Comparison of ENCODE assay signal across 7 mouse cellular contexts in the genomic region with DNA sequence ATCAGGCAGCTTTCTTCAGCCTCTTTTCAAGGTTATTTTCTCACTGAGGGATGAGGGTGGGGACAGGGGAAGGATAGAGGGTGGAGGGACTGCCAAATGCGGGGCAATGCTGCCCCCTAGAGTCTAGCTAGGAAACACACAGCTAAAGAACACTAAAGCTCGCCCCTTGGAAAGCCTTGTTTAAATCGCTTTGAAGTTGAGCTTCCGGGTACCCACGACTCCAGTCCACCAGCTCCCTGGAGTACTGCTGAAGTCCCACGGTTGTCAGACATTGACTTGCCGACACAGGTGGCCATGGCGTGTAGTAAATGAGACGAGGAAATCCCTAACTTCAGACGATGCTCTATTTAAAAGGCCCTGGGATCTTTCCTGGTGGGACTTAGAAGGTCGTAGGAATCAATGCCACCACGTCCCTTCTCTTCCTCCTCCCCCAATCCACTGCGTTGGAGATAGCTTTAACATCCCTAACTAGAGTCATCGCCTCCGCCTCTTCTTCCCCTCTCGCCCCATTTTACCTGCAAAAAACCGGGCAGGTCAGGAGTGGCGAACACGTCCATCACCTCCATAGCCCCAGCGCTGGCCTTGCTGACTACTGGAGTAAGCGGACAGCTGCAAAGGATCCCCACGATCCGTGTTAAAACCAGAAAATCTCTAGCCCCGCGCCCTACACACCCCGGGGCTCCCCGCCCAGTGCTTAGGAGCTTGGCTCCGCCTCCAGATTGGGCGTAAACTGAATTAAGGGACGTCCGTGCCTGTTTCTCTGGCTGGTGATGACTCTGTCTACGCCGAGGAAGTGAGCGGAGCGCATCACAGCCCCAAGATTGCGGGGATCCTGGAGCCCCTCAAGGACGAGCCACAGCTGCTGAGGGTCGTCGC. TPM values are rescaled to one million over a fixed set of nuclear protein-coding genes. Genes with fewer than 3 reads are reported as not detected.
A peak's percentile ranks its signal among the peaks of the same experiment; 100 is the strongest.
DNase-seq lines count a peak whose midpoint lies in the region; ATAC-seq lines count a peak whose summit lies in the region.

No protein-coding gene starts in this region.

- H3K27me3 ChIP-seq in intestine, embryonic 16.5 days (replicated peaks; ENCODE audit: control insufficient read depth, insufficient read depth, low read length) = no peaks in the 10 kb centered on the region
- H3K27me3 ChIP-seq in midbrain, embryonic 11.5 days (ENCODE audit: control insufficient read depth, insufficient read depth, low read length) = no peaks in the 10 kb centered on the region

- 0 out of 2 replicates have a peak, but pooled peaks cover 2% of the 10 kb centered on the region for H3K36me3 ChIP-seq in intestine, embryonic 16.5 days (ENCODE audit: control insufficient read depth, insufficient read depth, low read length)
- H3K36me3 ChIP-seq in midbrain, embryonic 11.5 days (ENCODE audit: control insufficient read depth, insufficient read depth, low read length) = no peaks in the 10 kb centered on the region

- peak; percentile 74 for ATAC-seq in intestine, embryonic 16.5 days
- peak; percentile 43; the same call in 1 of the 2 replicates for ATAC-seq in midbrain, embryonic 11.5 days (ENCODE audit: low FRiP score)

- H3K4me1 ChIP-seq in intestine, embryonic 16.5 days (ENCODE audit: control insufficient read depth, insufficient read depth, low read length) = peaks cover 13% of the 10 kb centered on the region
- H3K4me1 ChIP-seq in midbrain, embryonic 11.5 days (ENCODE audit: control insufficient read depth, insufficient read depth, low read length) = peaks cover 13% of the 10 kb centered on the region

- peak overlapping the region; percentile 96 for H3K4me2 ChIP-seq in intestine, embryonic 16.5 days (ENCODE audit: low read depth, low read length)
- peak overlapping the region; percentile 99 for H3K4me2 ChIP-seq in midbrain, embryonic 11.5 days

- WGBS in intestine, embryonic 16.5 days = under 1% methylated on average over 39 of the region's 39 CpGs
- WGBS in midbrain, embryonic 11.5 days = under 1% methylated on average over 39 of the region's 39 CpGs

- H3K27ac ChIP-seq in intestine, embryonic 16.5 days (ENCODE audit: low read length) = peak overlapping the region; percentile 97
- H3K27ac ChIP-seq in midbrain, embryonic 11.5 days (ENCODE audit: low read depth, low read length) = 0 out of 2 replicates have a peak overlapping the region, but pooled peaks have one; percentile 6

- H3K9me3 ChIP-seq in intestine, embryonic 16.5 days (ENCODE audit: control insufficient read depth, low read length) = no peaks in the 10 kb centered on the region
- no peaks in the 10 kb centered on the region for H3K9me3 ChIP-seq in midbrain, embryonic 11.5 days (ENCODE audit: control insufficient read depth, low read length)

- H3K4me3 ChIP-seq in intestine, embryonic 16.5 days (ENCODE audit: low read length) = peak overlapping the region; percentile 85
- H3K4me3 ChIP-seq in midbrain, embryonic 11.5 days (ENCODE audit: low read depth, low read length) = peak overlapping the region; percentile 64

- peak overlapping the region; percentile 90 for H3K9ac ChIP-seq in intestine, embryonic 16.5 days (ENCODE audit: low read depth, low read length)
- peak overlapping the region; percentile 73 for H3K9ac ChIP-seq in midbrain, embryonic 11.5 days (ENCODE audit: low read length)

- intact Hi-C loops in gastrocnemius, postnatal 36 days (cut with DNase I) = loop anchor here (5.0 kb wide), 1 partner anchor 391 kb away; no protein-coding TSS in a partner anchor
- intact Hi-C loops in left cerebral cortex, postnatal 4 days (cut with DNase I) = no loop called here

- peak; percentile 76 to 79 for DNase-seq in adrenal gland, adult 18-20 months (ENCODE audit: low spot score in 2 of 2)
- peak; percentile 89 for DNase-seq in embryo, embryonic 10.5 days (ENCODE audit: low spot score)
- peak; percentile 64 to 68 for DNase-seq in gastrocnemius, postnatal 36 days
- DNase-seq in left cerebral cortex, postnatal 4 days = peak; percentile 58
- peak; percentile 94 for DNase-seq in midbrain, embryonic 11.5 days (ENCODE audit: low spot score, missing footprints)
- DNase-seq in right cerebral cortex, postnatal 4 days = peak; percentile 62

RNA-seq across cellular contexts. Expression of gene Mrm1, which starts 1.0 kb away (rescaled TPM):
- total RNA-seq in adrenal gland, adult 18-20 months (2021) = 10 to 100 TPM; 14.2 to 22.6 TPM
- 1 to 10 TPM; 6.0 to 8.9 TPM for total RNA-seq in gastrocnemius, postnatal 36 days (2021)
- 14.6 and 15.0 TPM in 2 replicates for polyA plus RNA-seq in intestine, embryonic 16.5 days (2015; fragmentation: Nextera tagmentation; extraction: Ambion mirVana)
- 10 to 100 TPM; 15.6 to 24.5 TPM for total RNA-seq in left cerebral cortex, postnatal 4 days (2021)
- polyA plus RNA-seq in midbrain, embryonic 11.5 days (2014; fragmentation: Nextera tagmentation; extraction: Ambion mirVana) = 10.3 and 11.4 TPM in 2 replicates

RNA-seq across cellular contexts. Expression of gene Dhrs11, which starts 10.5 kb away (rescaled TPM):
- 10 to 100 TPM; 41.5 to 53.6 TPM for total RNA-seq in adrenal gland, adult 18-20 months (2021)
- total RNA-seq in gastrocnemius, postnatal 36 days (2021) = 10 to 100 TPM; 30.6 to 33.4 TPM
- 105 and 126 TPM in 2 replicates for polyA plus RNA-seq in intestine, embryonic 16.5 days (2015; fragmentation: Nextera tagmentation; extraction: Ambion mirVana)
- 1 to 10 TPM; 5.9 to 6.8 TPM for total RNA-seq in left cerebral cortex, postnatal 4 days (2021)
- polyA plus RNA-seq in midbrain, embryonic 11.5 days (2014; fragmentation: Nextera tagmentation; extraction: Ambion mirVana) = 12.2 and 12.6 TPM in 2 replicates

RNA-seq across cellular contexts. Expression of gene Ggnbp2, which starts 52.3 kb away (rescaled TPM):
- 10 to 100 TPM; 75.4 to 83.9 TPM for total RNA-seq in adrenal gland, adult 18-20 months (2021)
- total RNA-seq in gastrocnemius, postnatal 36 days (2021) = 10 to 100 TPM; 30.6 to 40.6 TPM
- 73.7 and 76.8 TPM in 2 replicates for polyA plus RNA-seq in intestine, embryonic 16.5 days (2015; fragmentation: Nextera tagmentation; extraction: Ambion mirVana)
- 100 to 1,000 TPM in 1 of 2 experiments, 10 to 100 TPM in 1; 86.9 to 100 TPM for total RNA-seq in left cerebral cortex, postnatal 4 days (2021)
- 71.0 and 75.4 TPM in 2 replicates for polyA plus RNA-seq in midbrain, embryonic 11.5 days (2014; fragmentation: Nextera tagmentation; extraction: Ambion mirVana)

Comparison
In these comparisons a context has a peak if more than half of its experiments do, and no peak if none do; other contexts are left out.
1. Peak in every context shown above with its lines: DNase-seq, ATAC-seq, H3K4me3 ChIP-seq and H3K27ac ChIP-seq.
2. RNA of gene Dhrs11, which starts 10.5 kb away (total RNA-seq): 41.5 to 53.6 TPM in adrenal gland, adult 18-20 months and 30.6 to 33.4 TPM in gastrocnemius, postnatal 36 days; 5.9 to 6.8 TPM in left cerebral cortex, postnatal 4 days; every median in the first group is over 4 times any median in the second.